Mouse (Mus musculus): ENCODE measurements around the gene Dnph1. TPM values are rescaled to one million over a fixed set of nuclear protein-coding genes. Genes with fewer than 3 reads are reported as not detected.

Dnph1 gene
- polyA plus RNA-seq, 1 experiment from 2014 or later, result 11.1 TPM

- no peak overlapping the region for H3K4me3 ChIP-seq (ENCODE audit: low read depth, low read length)
- 8% methylated on average over 32 of the region's 32 CpGs for WGBS
- ATAC-seq, result no peak
- H3K9me3 ChIP-seq (replicated peaks; ENCODE audit: control insufficient read depth, low read length, poor library complexity, severe bottlenecking), result no peaks in the 10 kb centered on the region
- H3K4me1 ChIP-seq (ENCODE audit: control insufficient read depth, insufficient read depth, low read length), result peaks cover 5% of the 10 kb centered on the region; the same call in 1 of the 2 replicates
- H3K4me2 ChIP-seq (ENCODE audit: low read length), result peak overlapping the region; percentile 16; the same call in 1 of the 2 replicates
- peaks cover 2% of the 10 kb centered on the region; the same call in 1 of the 2 replicates for H3K27me3 ChIP-seq (ENCODE audit: control insufficient read depth, insufficient read depth, low read depth, low read length)
- H3K9ac ChIP-seq (ENCODE audit: low read depth, low read length), result peak overlapping the region; percentile 44; the same call in 1 of the 2 replicates
- H3K36me3 ChIP-seq (ENCODE audit: control insufficient read depth, insufficient read depth, low read length), result peaks cover 11% of the 10 kb centered on the region
- H3K27ac ChIP-seq (ENCODE audit: low read length), result no peak overlapping the region
Observed at GRCm38 (mm10) chr17:46460673-46461072, 35.8 kb upstream of the Dnph1 start.

- H3K9ac ChIP-seq (ENCODE audit: low read depth, low read length), result no peak overlapping the region
- H3K4me3 ChIP-seq (ENCODE audit: low read depth, low read length), result no peak overlapping the region
Observed at GRCm38 (mm10) chr17:46461347-46461746, 35.2 kb upstream of the Dnph1 start.

GRCm38 (mm10) chr17:46462226-46462625 lies 34.3 kb upstream of the Dnph1 start:
- no peak for ATAC-seq
- H3K4me1 ChIP-seq (ENCODE audit: control insufficient read depth, insufficient read depth, low read length), result peaks cover 5% of the 10 kb centered on the region; the same call in 1 of the 2 replicates
- H3K36me3 ChIP-seq (ENCODE audit: control insufficient read depth, insufficient read depth, low read length), result peaks cover 21% of the 10 kb centered on the region
- H3K9ac ChIP-seq (ENCODE audit: low read depth, low read length), result no peak overlapping the region
- 88% methylated on average over 5 of the region's 5 CpGs for WGBS
- no peaks in the 10 kb centered on the region for H3K27me3 ChIP-seq (ENCODE audit: control insufficient read depth, insufficient read depth, low read depth, low read length)
- H3K9me3 ChIP-seq (replicated peaks; ENCODE audit: control insufficient read depth, low read length, poor library complexity, severe bottlenecking), result no peaks in the 10 kb centered on the region
- no peak overlapping the region for H3K27ac ChIP-seq (ENCODE audit: low read length)
- H3K4me3 ChIP-seq (ENCODE audit: low read depth, low read length), result no peak overlapping the region
- no peak overlapping the region for H3K4me2 ChIP-seq (ENCODE audit: low read length)

More at GRCm38 (mm10) chr17:46461347-46461746, 35.2 kb upstream of the Dnph1 start:
- H3K4me1 ChIP-seq (ENCODE audit: control insufficient read depth, insufficient read depth, low read length), result peaks cover 5% of the 10 kb centered on the region; the same call in 1 of the 2 replicates
- no peaks in the 10 kb centered on the region for H3K27me3 ChIP-seq (ENCODE audit: control insufficient read depth, insufficient read depth, low read depth, low read length)
- H3K4me2 ChIP-seq (ENCODE audit: low read length), result no peak overlapping the region
- 21% methylated on average over 8 of the region's 8 CpGs for WGBS
- no peak overlapping the region for H3K27ac ChIP-seq (ENCODE audit: low read length)
- H3K36me3 ChIP-seq (ENCODE audit: control insufficient read depth, insufficient read depth, low read length), result peaks cover 17% of the 10 kb centered on the region
- ATAC-seq, result no peak
- H3K9me3 ChIP-seq (replicated peaks; ENCODE audit: control insufficient read depth, low read length, poor library complexity, severe bottlenecking), result no peaks in the 10 kb centered on the region

- no peak for ATAC-seq
- Histone ChIP-seq H3K4me1 (ENCODE audit: control insufficient read depth, insufficient read depth, low read length) (no peaks in the 10 kb centered on the region), H3K27ac (ENCODE audit: low read length) (no peak overlapping the region), H3K9ac (ENCODE audit: low read depth, low read length) (no peak overlapping the region), H3K36me3 (ENCODE audit: control insufficient read depth, insufficient read depth, low read length) (peaks cover 50% of the 10 kb centered on the region), H3K27me3 (ENCODE audit: control insufficient read depth, insufficient read depth, low read depth, low read length) (no peaks in the 10 kb centered on the region), H3K4me3 (ENCODE audit: low read depth, low read length) (no peak overlapping the region), H3K9me3 (replicated peaks; ENCODE audit: control insufficient read depth, low read length, poor library complexity, severe bottlenecking) (no peaks in the 10 kb centered on the region), H3K4me2 (ENCODE audit: low read length) (no peak overlapping the region)
- WGBS, result 73% methylated on average over 9 of the region's 9 CpGs
Observed at GRCm38 (mm10) chr17:46467830-46468229, 28.7 kb upstream of the Dnph1 start.

GRCm38 (mm10) chr17:46476601-46477000 lies 19.9 kb upstream of the Dnph1 start:
- 93% methylated on average over 8 of the region's 8 CpGs for WGBS
- no peak overlapping the region for H3K27ac ChIP-seq (ENCODE audit: low read length)
- H3K4me1 ChIP-seq (ENCODE audit: control insufficient read depth, insufficient read depth, low read length), result no peaks in the 10 kb centered on the region
- no peak overlapping the region for H3K9ac ChIP-seq (ENCODE audit: low read depth, low read length)
- H3K27me3 ChIP-seq (ENCODE audit: control insufficient read depth, insufficient read depth, low read depth, low read length), result no peaks in the 10 kb centered on the region
- H3K4me3 ChIP-seq (ENCODE audit: low read depth, low read length), result no peak overlapping the region
- no peaks in the 10 kb centered on the region for H3K9me3 ChIP-seq (replicated peaks; ENCODE audit: control insufficient read depth, low read length, poor library complexity, severe bottlenecking)
- ATAC-seq, result no peak
- peaks cover 46% of the 10 kb centered on the region for H3K36me3 ChIP-seq (ENCODE audit: control insufficient read depth, insufficient read depth, low read length)
- H3K4me2 ChIP-seq (ENCODE audit: low read length), result no peak overlapping the region

- Histone ChIP-seq H3K4me1 (ENCODE audit: control insufficient read depth, insufficient read depth, low read length) (no peaks in the 10 kb centered on the region), H3K27ac (ENCODE audit: low read length) (no peak overlapping the region), H3K9ac (ENCODE audit: low read depth, low read length) (no peak overlapping the region), H3K4me3 (ENCODE audit: low read depth, low read length) (no peak overlapping the region), H3K27me3 (ENCODE audit: control insufficient read depth, insufficient read depth, low read depth, low read length) (no peaks in the 10 kb centered on the region), H3K9me3 (replicated peaks; ENCODE audit: control insufficient read depth, low read length, poor library complexity, severe bottlenecking) (no peaks in the 10 kb centered on the region), H3K4me2 (ENCODE audit: low read length) (no peak overlapping the region), H3K36me3 (ENCODE audit: control insufficient read depth, insufficient read depth, low read length) (peaks cover 43% of the 10 kb centered on the region)
- no peak for ATAC-seq
- WGBS, result 83% methylated on average over 15 of the region's 15 CpGs
Observed at GRCm38 (mm10) chr17:46477286-46477685, 19.2 kb upstream of the Dnph1 start.

- Histone ChIP-seq H3K27me3 (ENCODE audit: control insufficient read depth, insufficient read depth, low read depth, low read length) (no peaks in the 10 kb centered on the region), H3K27ac (ENCODE audit: low read length) (no peak overlapping the region), H3K4me1 (ENCODE audit: control insufficient read depth, insufficient read depth, low read length) (peaks cover 43% of the 10 kb centered on the region)
Observed at GRCm38 (mm10) chr17:46483561-46484001, 12.9 kb upstream of the Dnph1 start.

GRCm38 (mm10) chr17:46484021-46484431 lies 12.5 kb upstream of the Dnph1 start:
- H3K27ac ChIP-seq (ENCODE audit: low read length), result no peak overlapping the region
- 1% methylated on average over 13 of the region's 13 CpGs for WGBS
- H3K4me1 ChIP-seq (ENCODE audit: control insufficient read depth, insufficient read depth, low read length), result peaks cover 43% of the 10 kb centered on the region
- H3K9ac ChIP-seq (ENCODE audit: low read depth, low read length), result peak overlapping the region; percentile 68
- peak overlapping the region; percentile 75 for H3K4me2 ChIP-seq (ENCODE audit: low read length)
- no peaks in the 10 kb centered on the region for H3K27me3 ChIP-seq (ENCODE audit: control insufficient read depth, insufficient read depth, low read depth, low read length)
- H3K9me3 ChIP-seq (replicated peaks; ENCODE audit: control insufficient read depth, low read length, poor library complexity, severe bottlenecking), result no peaks in the 10 kb centered on the region
- peak overlapping the region; percentile 37 for H3K4me3 ChIP-seq (ENCODE audit: low read depth, low read length)
- no peaks in the 10 kb centered on the region for H3K36me3 ChIP-seq (ENCODE audit: control insufficient read depth, insufficient read depth, low read length)
- 0 out of 2 replicates have a peak, but pooled peaks have one; percentile 1 for ATAC-seq

More at GRCm38 (mm10) chr17:46483561-46484001, 12.9 kb upstream of the Dnph1 start:
- H3K9me3 ChIP-seq (replicated peaks; ENCODE audit: control insufficient read depth, low read length, poor library complexity, severe bottlenecking), result no peaks in the 10 kb centered on the region
- peaks cover 2% of the 10 kb centered on the region; the same call in 1 of the 2 replicates for H3K36me3 ChIP-seq (ENCODE audit: control insufficient read depth, insufficient read depth, low read length)
- peak overlapping the region; percentile 37 for H3K4me3 ChIP-seq (ENCODE audit: low read depth, low read length)
- ATAC-seq, result peak; percentile 38
- peak overlapping the region; percentile 68 for H3K9ac ChIP-seq (ENCODE audit: low read depth, low read length)
- 2% methylated on average over 16 of the region's 16 CpGs for WGBS
- peak overlapping the region; percentile 75 for H3K4me2 ChIP-seq (ENCODE audit: low read length)

- 14% methylated on average over 6 of the region's 6 CpGs for WGBS
- H3K27ac ChIP-seq (ENCODE audit: low read length), result no peak overlapping the region
- H3K9ac ChIP-seq (ENCODE audit: low read depth, low read length), result peak overlapping the region; percentile 68
Observed at GRCm38 (mm10) chr17:46484461-46484875, 12.0 kb upstream of the Dnph1 start.

More at GRCm38 (mm10) chr17:46484461-46484875, 12.0 kb upstream of the Dnph1 start:
- peak overlapping the region; percentile 37 for H3K4me3 ChIP-seq (ENCODE audit: low read depth, low read length)
- H3K4me2 ChIP-seq (ENCODE audit: low read length), result peak overlapping the region; percentile 75
- no peaks in the 10 kb centered on the region for H3K9me3 ChIP-seq (replicated peaks; ENCODE audit: control insufficient read depth, low read length, poor library complexity, severe bottlenecking)
- no peaks in the 10 kb centered on the region for H3K27me3 ChIP-seq (ENCODE audit: control insufficient read depth, insufficient read depth, low read depth, low read length)
- H3K4me1 ChIP-seq (ENCODE audit: control insufficient read depth, insufficient read depth, low read length), result peaks cover 43% of the 10 kb centered on the region
- no peaks in the 10 kb centered on the region for H3K36me3 ChIP-seq (ENCODE audit: control insufficient read depth, insufficient read depth, low read length)
- ATAC-seq, result no peak

Measured in midbrain, embryonic 16.5 days (tissue).